Mouse (Mus musculus) stomach, embryonic 15.5 days (tissue): ENCODE results near the gene Col1a1. TPM values are rescaled to one million over a fixed set of nuclear protein-coding genes. Genes with fewer than 3 reads are reported as not detected.

Experiments
- ATAC-seq: fragments of 200-750 bp; cut with Nextera tagmentation; 2 replicates; pipeline ENCODE4 v1.8.0; 2017; ENCODE audit warnings: low read depth, moderate number of reproducible peaks, moderate TSS enrichment; ENCODE audit not compliant: insufficient read depth, low FRiP score
- H3K27ac ChIP-seq: fragments of 300-500 bp; sonication (generic); 2 replicates; pipeline ENCODE4 v1.5.1; 2015; ENCODE audit warnings: mild to moderate bottlenecking, inconsistent platforms
- H3K27me3 ChIP-seq: fragments of 300-500 bp; sonication (generic); replicated peaks from 2 replicates; pipeline ENCODE4 v1.6.1; 2015; ENCODE audit warnings: inconsistent platforms
- H3K36me3 ChIP-seq: fragments of 300-500 bp; sonication (generic); 2 replicates; pipeline ENCODE4 v1.6.1; 2015; ENCODE audit warnings: inconsistent platforms
- H3K4me1 ChIP-seq: fragments of 300-500 bp; sonication (generic); 2 replicates; pipeline ENCODE4 v1.6.1; 2015; ENCODE audit warnings: inconsistent platforms
- H3K4me2 ChIP-seq: fragments of 300-500 bp; sonication (generic); 2 replicates; pipeline ENCODE4 v1.6.1; 2015; ENCODE audit warnings: mild to moderate bottlenecking, inconsistent platforms
- H3K4me3 ChIP-seq: fragments of 300-500 bp; sonication (generic); replicated peaks from 2 replicates; pipeline ENCODE4 v1.5.1; 2015; ENCODE audit warnings: inconsistent platforms
- H3K9ac ChIP-seq: fragments of 300-500 bp; sonication (generic); 2 replicates; pipeline ENCODE4 v1.6.1; 2015; ENCODE audit warnings: inconsistent platforms
- H3K9me3 ChIP-seq: fragments of 300-500 bp; sonication (generic); 2 replicates; pipeline ENCODE4 v1.6.1; 2016; ENCODE audit warnings: inconsistent platforms
- WGBS: fragments of 180-500 bp; shearing (Covaris S2); methylation state at CpG from one replicate; pipeline ENCODE4 v1.1.7; 2015; 5-methylcytosine and 5-hydroxymethylcytosine counted together
- polyA plus RNA-seq: library from polyadenylated mRNA; unstranded; fragments of >200 nt; fragmentation: Nextera tagmentation; extraction: Ambion mirVana; gene quantifications from 2 replicates; pipeline ENCODE4 v1.2.1, GENCODE M21; 2015

Gene Col1a1
- polyA plus RNA-seq, 1 experiment from 2014 or later = 1,375 TPM

- H3K27ac ChIP-seq = peak overlapping the region; percentile 74; the same call in 1 of the 2 replicates
These were observed 15.0 kb upstream of the Col1a1 start for GRCm38 (mm10) chr11:94920996-94921401.

GRCm38 (mm10) chr11:94924977-94925376 lies 11.0 kb upstream of the Col1a1 start:
- Histone ChIP-seq H3K36me3 (no peaks in the 10 kb centered on the region), H3K9me3 (no peaks in the 10 kb centered on the region), H3K27ac (no peak overlapping the region), H3K4me3 (no peak overlapping the region), H3K9ac (no peak overlapping the region), H3K4me1 (peaks cover 30% of the 10 kb centered on the region), H3K4me2 (no peak overlapping the region), H3K27me3 (no peaks in the 10 kb centered on the region)
- ATAC-seq = no peak
- whole genome bisulfite sequencing = 91% methylated on average over 4 of the region's 4 CpGs

More at GRCm38 (mm10) chr11:94920996-94921401, 15.0 kb upstream of the Col1a1 start:
- Histone ChIP-seq H3K4me1 (peaks cover 14% of the 10 kb centered on the region), H3K9me3 (no peaks in the 10 kb centered on the region), H3K27me3 (no peaks in the 10 kb centered on the region), H3K9ac (no peak overlapping the region), H3K36me3 (no peaks in the 10 kb centered on the region), H3K4me3 (no peak overlapping the region), H3K4me2 (0 out of 2 replicates have a peak overlapping the region, but pooled peaks have one; percentile 5)
- 19% methylated on average over 6 of the region's 6 CpGs for WGBS
- no peak for ATAC-seq

- Histone ChIP-seq H3K4me1 (peaks cover 34% of the 10 kb centered on the region), H3K4me2 (no peak overlapping the region), H3K9ac (no peak overlapping the region), H3K9me3 (no peaks in the 10 kb centered on the region), H3K4me3 (no peak overlapping the region), H3K27ac (peak overlapping the region; percentile 95), H3K27me3 (no peaks in the 10 kb centered on the region), H3K36me3 (no peaks in the 10 kb centered on the region)
- ATAC-seq = no peak
- 45% methylated on average over 11 of the region's 11 CpGs for WGBS
These were observed 9.6 kb upstream of the Col1a1 start for GRCm38 (mm10) chr11:94926431-94926830.

GRCm38 (mm10) chr11:94927771-94928291 lies 8.2 kb upstream of the Col1a1 start:
- H3K4me3 ChIP-seq = no peak overlapping the region
- WGBS = 12% methylated on average over 5 of the region's 5 CpGs
- peaks cover 34% of the 10 kb centered on the region for H3K4me1 ChIP-seq
- H3K4me2 ChIP-seq = no peak overlapping the region
- H3K27ac ChIP-seq = peak overlapping the region; percentile 95
- no peaks in the 10 kb centered on the region for H3K9me3 ChIP-seq
- no peak overlapping the region for H3K9ac ChIP-seq
- no peak for ATAC-seq
- no peaks in the 10 kb centered on the region for H3K36me3 ChIP-seq
- H3K27me3 ChIP-seq = no peaks in the 10 kb centered on the region

- no peaks in the 10 kb centered on the region for H3K27me3 ChIP-seq
- no peak overlapping the region for H3K9ac ChIP-seq
- no peaks in the 10 kb centered on the region for H3K9me3 ChIP-seq
- H3K27ac ChIP-seq = peak overlapping the region; percentile 95
- WGBS = 2% methylated on average over 13 of the region's 13 CpGs
- peak overlapping the region; percentile 12; the same call in 1 of the 2 replicates for H3K4me3 ChIP-seq
- peak overlapping the region; percentile 43 for H3K4me2 ChIP-seq
- H3K36me3 ChIP-seq = no peaks in the 10 kb centered on the region
- peak; percentile 91 for ATAC-seq
- peaks cover 38% of the 10 kb centered on the region for H3K4me1 ChIP-seq
These were observed 7.2 kb upstream of the Col1a1 start for GRCm38 (mm10) chr11:94928820-94929219.

- Histone ChIP-seq H3K36me3 (no peaks in the 10 kb centered on the region), H3K9ac (no peak overlapping the region), H3K27ac (peak overlapping the region; percentile 95), H3K27me3 (no peaks in the 10 kb centered on the region), H3K4me3 (no peak overlapping the region), H3K4me2 (peak overlapping the region; percentile 43), H3K9me3 (no peaks in the 10 kb centered on the region), H3K4me1 (peaks cover 43% of the 10 kb centered on the region)
- 35% methylated on average over 9 of the region's 9 CpGs for WGBS
- no peak for ATAC-seq
These were observed 6.4 kb upstream of the Col1a1 start for GRCm38 (mm10) chr11:94929599-94929998.

- H3K4me3 ChIP-seq = no peak overlapping the region
- H3K9ac ChIP-seq = no peak overlapping the region
- no peaks in the 10 kb centered on the region for H3K9me3 ChIP-seq
- no peaks in the 10 kb centered on the region for H3K27me3 ChIP-seq
- no peaks in the 10 kb centered on the region for H3K36me3 ChIP-seq
- 38% methylated on average over 4 of the region's 4 CpGs for WGBS
- H3K4me2 ChIP-seq = no peak overlapping the region
- peaks cover 49% of the 10 kb centered on the region for H3K4me1 ChIP-seq
- peak overlapping the region; percentile 95 for H3K27ac ChIP-seq
- no peak for ATAC-seq
These were observed 5.9 kb upstream of the Col1a1 start for GRCm38 (mm10) chr11:94930151-94930550.

GRCm38 (mm10) chr11:94933584-94933983 lies 2.4 kb upstream of the Col1a1 start:
- H3K4me1 ChIP-seq = peaks cover 42% of the 10 kb centered on the region
- ATAC-seq = peak; percentile 3; the same call in 1 of the 2 replicates
- H3K36me3 ChIP-seq = no peaks in the 10 kb centered on the region
- peak overlapping the region; percentile 93 for H3K27ac ChIP-seq
- WGBS = 16% methylated on average over 8 of the region's 8 CpGs
- no peaks in the 10 kb centered on the region for H3K27me3 ChIP-seq
- H3K9me3 ChIP-seq = no peaks in the 10 kb centered on the region
- H3K4me3 ChIP-seq = peak overlapping the region; percentile 12; the same call in 1 of the 2 replicates
- peak overlapping the region; percentile 48 for H3K4me2 ChIP-seq
- no peak overlapping the region for H3K9ac ChIP-seq

- Histone ChIP-seq H3K9me3 (no peaks in the 10 kb centered on the region), H3K4me3 (peak overlapping the region; percentile 57; the same call in 1 of the 2 replicates), H3K27me3 (no peaks in the 10 kb centered on the region), H3K36me3 (peaks cover 3% of the 10 kb centered on the region), H3K4me1 (peaks cover 36% of the 10 kb centered on the region), H3K9ac (no peak overlapping the region), H3K4me2 (peak overlapping the region; percentile 48), H3K27ac (peak overlapping the region; percentile 94)
- no peak for ATAC-seq
- 20% methylated on average over 11 of the region's 11 CpGs for WGBS
These were observed 1.5 kb upstream of the Col1a1 start for GRCm38 (mm10) chr11:94934526-94934925.

- ATAC-seq = peak; percentile 52
- under 1% methylated on average over 17 of the region's 17 CpGs for WGBS
These were observed 849 bp downstream of the Col1a1 start for GRCm38 (mm10) chr11:94936851-94937295.

GRCm38 (mm10) chr11:94937335-94937781 lies 1.3 kb downstream of the Col1a1 start:
- Histone ChIP-seq H3K27me3 (no peaks in the 10 kb centered on the region), H3K27ac (peak overlapping the region; percentile 94), H3K36me3 (peaks cover 26% of the 10 kb centered on the region), H3K9me3 (no peaks in the 10 kb centered on the region), H3K4me1 (peaks cover 36% of the 10 kb centered on the region), H3K4me3 (peak overlapping the region; percentile 57), H3K9ac (peak overlapping the region; percentile 33; the same call in 1 of the 2 replicates), H3K4me2 (peak overlapping the region; percentile 68)
- peak; percentile 49 for ATAC-seq
- WGBS = under 1% methylated on average over 18 of the region's 18 CpGs

More at GRCm38 (mm10) chr11:94936851-94937295, 849 bp downstream of the Col1a1 start:
- Histone ChIP-seq H3K9me3 (no peaks in the 10 kb centered on the region), H3K4me3 (peak overlapping the region; percentile 57), H3K9ac (peak overlapping the region; percentile 55), H3K4me1 (peaks cover 36% of the 10 kb centered on the region), H3K4me2 (peak overlapping the region; percentile 68), H3K27ac (peak overlapping the region; percentile 94), H3K27me3 (no peaks in the 10 kb centered on the region), H3K36me3 (peaks cover 22% of the 10 kb centered on the region)

- Histone ChIP-seq H3K27ac (peak overlapping the region; percentile 94), H3K27me3 (no peaks in the 10 kb centered on the region), H3K4me2 (peak overlapping the region; percentile 68), H3K9ac (peak overlapping the region; percentile 33; the same call in 1 of the 2 replicates), H3K4me3 (peak overlapping the region; percentile 57), H3K36me3 (peaks cover 29% of the 10 kb centered on the region), H3K4me1 (peaks cover 38% of the 10 kb centered on the region), H3K9me3 (no peaks in the 10 kb centered on the region)
- 0 out of 2 replicates have a peak, but pooled peaks have one; percentile 2 for ATAC-seq
- 3% methylated on average over 15 of the region's 15 CpGs for WGBS
These were observed 1.8 kb downstream of the Col1a1 start for GRCm38 (mm10) chr11:94937787-94938186.
